Mouse (Mus musculus) frontal cortex, postnatal 25 days (tissue): Measurements from ENCODE around the gene Atp2b1.
"Not testable (repeated sequence)": the region's sequence is repeated elsewhere in the genome, so short reads cannot be mapped to it uniquely, and the experiment has no call there.

Experiments
- DNase-seq, 2 experiments: peaks; one replicate each; pipeline ENCODE4 v3.0.0; 2022; ENCODE audit warnings: low spot score in 2 of 2

Atp2b1 gene

GRCm38 (mm10) chr10:98962092-98962491 is 47.9 kb downstream of the Atp2b1 start:
- no peak for DNase-seq

GRCm38 (mm10) chr10:98966407-98967215 is 52.4 kb downstream of the Atp2b1 start:
- no peak for DNase-seq

GRCm38 (mm10) chr10:98967240-98967891 is 53.2 kb downstream of the Atp2b1 start:
- DNase-seq, result no peak

GRCm38 (mm10) chr10:98970917-98971316 is 56.7 kb downstream of the Atp2b1 start:
- DNase-seq, result no peak

GRCm38 (mm10) chr10:98972359-98972758 is 58.2 kb downstream of the Atp2b1 start:
- no peak for DNase-seq

- no peak for DNase-seq
Measured at GRCm38 (mm10) chr10:98972912-98973605, 58.9 kb downstream of the Atp2b1 start.

- DNase-seq, result no peak
Measured at GRCm38 (mm10) chr10:98974645-98975044, 60.4 kb downstream of the Atp2b1 start.

- DNase-seq, result no peak
Measured at GRCm38 (mm10) chr10:98975611-98976010, 61.4 kb downstream of the Atp2b1 start.

- DNase-seq, result no peak
Measured at GRCm38 (mm10) chr10:98976877-98977494, 62.8 kb downstream of the Atp2b1 start.

GRCm38 (mm10) chr10:98978766-98979165 is 64.6 kb downstream of the Atp2b1 start:
- no peak for DNase-seq

- DNase-seq, result no peak
Measured at GRCm38 (mm10) chr10:98979296-98979695, 65.1 kb downstream of the Atp2b1 start.

GRCm38 (mm10) chr10:98979951-98980350 is 65.7 kb downstream of the Atp2b1 start:
- no peak for DNase-seq

- DNase-seq, result no peak
Measured at GRCm38 (mm10) chr10:98991964-98992363, 77.8 kb downstream of the Atp2b1 start.

- DNase-seq, result no peak
Measured at GRCm38 (mm10) chr10:98993186-98993585, 79.0 kb downstream of the Atp2b1 start.

GRCm38 (mm10) chr10:98995016-98995747 is 81.0 kb downstream of the Atp2b1 start:
- not testable (repeated sequence) for DNase-seq

- no peak for DNase-seq
Measured at GRCm38 (mm10) chr10:99004866-99005265, 90.7 kb downstream of the Atp2b1 start.

- DNase-seq, result no peak
Measured at GRCm38 (mm10) chr10:99011084-99011483, 96.9 kb downstream of the Atp2b1 start.

GRCm38 (mm10) chr10:99012086-99012485 is 97.9 kb downstream of the Atp2b1 start:
- no peak for DNase-seq

- DNase-seq, result no peak
Measured at GRCm38 (mm10) chr10:99014737-99015136, 100.5 kb downstream of the Atp2b1 start.

- DNase-seq, result no peak
Measured at GRCm38 (mm10) chr10:99016996-99017395, 102.8 kb downstream of the Atp2b1 start.

- DNase-seq, result no peak
Measured at GRCm38 (mm10) chr10:99027462-99027861, 113.3 kb downstream of the Atp2b1 start.
